Mouse (Mus musculus) cerebellum, adult 2 months (tissue): ENCODE data around the gene Mmp15. TPM values are rescaled to one million over a fixed set of nuclear protein-coding genes. Genes with fewer than 3 reads are reported as not detected.

Source experiments
- DNase-seq, 2 experiments: peaks; one replicate each; pipeline ENCODE4 v3.0.0; 2021
- H3K27ac ChIP-seq: fragments of 200-500 bp; 2 replicates; pipeline ENCODE4 v1.5.1; 2012; ENCODE audit warnings: low read length, control low read depth, inconsistent platforms; ENCODE audit not compliant: insufficient read depth
- H3K27me3 ChIP-seq: fragments of 200-500 bp; 2 replicates; pipeline ENCODE4 v1.6.1; 2012; ENCODE audit warnings: inconsistent platforms, mild to moderate bottlenecking, low read length, moderate library complexity; ENCODE audit not compliant: control insufficient read depth, insufficient read depth
- H3K4me1 ChIP-seq: fragments of 200-500 bp; 2 replicates; pipeline ENCODE4 v1.6.1; 2011; ENCODE audit warnings: low read length; ENCODE audit not compliant: control insufficient read depth, insufficient read depth
- H3K4me3 ChIP-seq: fragments of 200-500 bp; replicated peaks from 2 replicates; pipeline ENCODE3; 2011; ENCODE audit warnings: mild to moderate bottlenecking, low read depth, low read length, control low read depth; ENCODE audit not compliant: insufficient read depth
- CTCF ChIP-seq: fragments of 200-500 bp; IDR thresholded peaks from 2 replicates; pipeline ENCODE4 v1.5.1; 2011; ENCODE audit warnings: low read depth, mild to moderate bottlenecking, control low read depth, low read length, moderate library complexity, borderline replicate concordance; ENCODE audit not compliant: insufficient read depth
- POLR2A ChIP-seq: fragments of 200-500 bp; IDR thresholded peaks from 2 replicates; pipeline ENCODE4 v1.6.1; 2011; ENCODE audit warnings: low read length, control low read depth, borderline replicate concordance; ENCODE audit not compliant: insufficient read depth
- WGBS: fragments of 180-500 bp; shearing (Covaris S2); methylation state at CpG from one replicate; pipeline ENCODE4 v1.1.7; 2018; 5-methylcytosine and 5-hydroxymethylcytosine counted together
- polyA plus RNA-seq: library from polyadenylated mRNA; depleted of rRNA; stranded (reverse); fragments of >200 nt; gene quantifications from 2 replicates; pipeline ENCODE4 v1.2.3, GENCODE M21; 2012

Gene Mmp15
- polyA plus RNA-seq, 1 experiment: 12.1 TPM

DNA sequence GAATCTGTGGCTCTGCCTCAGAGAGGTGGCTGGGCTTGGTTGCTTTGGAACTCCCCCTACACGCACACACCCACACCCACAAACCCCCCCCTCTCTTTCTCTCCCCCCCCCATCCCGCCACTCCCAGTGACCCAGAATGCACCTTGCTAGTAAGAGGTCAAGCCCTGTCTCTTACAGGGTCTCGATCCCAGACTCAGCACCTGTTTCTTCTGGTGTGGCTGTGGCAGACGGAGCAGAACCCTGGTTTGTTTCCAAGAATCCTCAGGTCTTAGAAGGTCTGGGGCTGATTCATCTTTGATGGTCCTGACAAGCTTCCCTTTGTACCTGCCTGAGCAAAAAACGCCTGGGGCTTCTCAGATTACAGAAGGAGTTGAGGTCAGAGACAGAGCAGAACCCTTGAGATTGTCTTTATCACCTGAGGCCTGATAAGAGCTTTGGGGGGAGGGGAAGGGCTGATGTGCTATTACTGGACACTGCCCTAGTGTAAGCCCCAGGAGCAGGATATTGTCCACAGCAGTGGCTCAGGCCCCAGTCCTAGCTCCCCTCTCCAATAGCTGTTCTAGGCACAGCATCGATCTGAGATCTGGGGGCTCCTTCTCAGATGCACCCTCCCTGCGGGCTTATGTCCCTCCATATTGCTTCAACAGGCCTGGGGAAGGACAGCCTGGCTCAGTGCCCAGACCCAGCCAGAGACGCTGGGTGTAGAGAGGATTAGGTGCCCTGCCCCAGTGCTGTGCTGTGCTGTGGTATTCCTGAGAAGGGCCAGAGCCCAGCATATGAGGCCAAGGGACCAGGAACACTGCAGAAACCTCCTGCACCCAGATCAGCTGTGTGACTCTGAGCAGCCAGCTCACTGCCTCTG, 6.7 kb downstream of the Mmp15 start:
- DNase-seq: no peak
- Histone ChIP-seq H3K27me3 (no peaks in the 10 kb centered on the region), H3K4me3 (no peak overlapping the region), H3K4me1 (no peaks in the 10 kb centered on the region; the same call in 1 of the 2 replicates), H3K27ac (no peak overlapping the region)
- WGBS: 46% methylated on average over 8 of the region's 8 CpGs
- TF ChIP-seq POLR2A (no peak), CTCF (no peak)

DNA sequence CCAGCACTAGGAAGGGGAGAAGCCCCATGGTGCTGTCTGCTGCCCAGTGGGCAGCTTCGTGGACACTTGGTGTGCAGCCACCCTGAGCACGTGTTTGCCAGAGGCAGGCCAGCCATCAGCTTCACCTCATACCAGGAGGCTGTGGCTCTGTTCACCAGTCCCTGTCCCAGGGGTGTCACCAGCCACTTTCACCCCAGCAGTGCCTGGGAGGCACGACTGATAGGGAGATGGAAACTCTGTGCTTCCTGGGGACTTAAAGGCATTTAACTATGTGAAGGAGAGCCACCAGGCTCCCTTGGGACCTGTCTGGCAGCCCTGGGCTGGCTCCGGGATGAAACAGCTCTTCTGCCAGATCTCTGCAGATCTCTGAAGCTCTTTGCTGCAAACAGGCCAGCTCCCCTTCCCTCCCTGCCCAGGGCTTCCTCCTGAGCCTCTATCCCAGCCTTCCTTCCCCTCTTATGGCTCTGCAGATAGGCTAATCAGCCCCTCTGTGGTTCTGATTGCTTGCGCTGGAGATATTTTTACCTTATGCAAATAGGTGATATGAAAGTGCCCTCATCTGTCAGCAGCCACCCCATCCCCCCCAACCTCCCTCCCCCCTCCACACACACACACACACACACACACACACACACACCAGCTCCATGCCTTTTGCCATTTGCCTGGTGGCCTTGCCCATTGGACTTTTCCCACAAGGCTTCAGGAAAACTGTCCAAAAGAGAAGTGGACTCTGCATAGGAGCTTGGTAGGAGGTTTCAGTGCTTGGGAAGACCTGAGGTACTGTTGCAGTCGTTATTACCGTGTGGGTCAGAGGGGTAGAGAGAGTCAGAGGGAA, 8.3 kb downstream of the Mmp15 start:
- 25% methylated on average over 7 of the region's 7 CpGs for WGBS
- Histone ChIP-seq H3K4me1 (no peaks in the 10 kb centered on the region; the same call in 1 of the 2 replicates), H3K27me3 (no peaks in the 10 kb centered on the region), H3K4me3 (no peak overlapping the region), H3K27ac (no peak overlapping the region)
- TF ChIP-seq POLR2A (no peak), CTCF (no peak)
- DNase-seq: no peak

GRCm38 (mm10) chr8:95361016-95361341, 8.9 kb downstream of the Mmp15 start:
- H3K4me1 ChIP-seq: no peaks in the 10 kb centered on the region; the same call in 1 of the 2 replicates
- no peak overlapping the region for H3K4me3 ChIP-seq
- 71% methylated on average over 3 of the region's 3 CpGs for WGBS
- H3K27me3 ChIP-seq: no peaks in the 10 kb centered on the region
- TF ChIP-seq CTCF: no peak
- no peak for TF ChIP-seq POLR2A
- no peak for DNase-seq
- no peak overlapping the region for H3K27ac ChIP-seq

DNA sequence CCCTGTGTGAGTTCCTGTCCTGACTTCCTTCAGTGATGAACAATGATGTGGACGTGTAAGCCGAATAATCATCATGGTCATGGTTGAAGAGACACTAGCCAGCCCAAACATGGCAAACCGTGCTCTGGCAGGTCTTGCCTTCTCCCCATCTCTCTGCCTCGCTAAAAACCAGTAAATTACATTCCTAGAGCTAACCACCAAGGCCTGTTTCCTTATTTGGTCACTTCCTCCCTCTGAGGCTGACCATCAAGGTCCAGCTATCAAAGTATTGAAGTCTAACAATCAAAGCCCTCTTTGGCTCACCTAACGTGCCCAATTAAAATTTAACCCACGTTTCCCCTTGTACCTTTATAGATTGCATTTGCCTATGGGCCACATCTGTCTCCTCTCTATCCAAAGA, 10.2 kb downstream of the Mmp15 start:
- WGBS: 79% methylated on average over 6 of the region's 6 CpGs
- Histone ChIP-seq H3K4me1 (no peaks in the 10 kb centered on the region; the same call in 1 of the 2 replicates), H3K27ac (no peak overlapping the region), H3K4me3 (no peak overlapping the region), H3K27me3 (no peaks in the 10 kb centered on the region)
- DNase-seq: no peak
- TF ChIP-seq POLR2A (no peak), CTCF (no peak)

DNA sequence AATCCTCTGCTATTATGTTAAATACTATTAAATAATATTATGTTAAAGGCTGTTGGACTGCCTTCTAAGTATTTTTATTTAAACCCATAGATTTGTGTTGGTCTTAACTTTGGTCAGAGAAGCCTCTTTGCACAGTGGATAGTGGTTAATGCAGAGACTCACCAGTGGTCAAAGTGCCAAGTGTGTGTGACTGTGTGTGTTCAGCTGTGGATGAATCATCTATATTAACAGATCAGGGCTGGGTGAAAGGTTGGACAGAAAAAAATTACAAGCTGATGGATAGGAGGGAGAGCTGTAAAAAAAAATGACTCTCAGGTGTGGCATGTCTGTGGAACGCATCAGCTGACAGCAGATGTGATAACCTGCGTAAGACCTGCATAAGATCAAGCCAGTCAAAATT, 11.8 kb downstream of the Mmp15 start:
- 98% methylated on average over 2 of the region's 2 CpGs for WGBS
- no peaks in the 10 kb centered on the region for H3K27me3 ChIP-seq
- H3K4me3 ChIP-seq: no peak overlapping the region
- TF ChIP-seq CTCF (no peak), POLR2A (no peak)
- DNase-seq: no peak
- H3K4me1 ChIP-seq: no peaks in the 10 kb centered on the region; the same call in 1 of the 2 replicates
- no peak overlapping the region for H3K27ac ChIP-seq

DNA sequence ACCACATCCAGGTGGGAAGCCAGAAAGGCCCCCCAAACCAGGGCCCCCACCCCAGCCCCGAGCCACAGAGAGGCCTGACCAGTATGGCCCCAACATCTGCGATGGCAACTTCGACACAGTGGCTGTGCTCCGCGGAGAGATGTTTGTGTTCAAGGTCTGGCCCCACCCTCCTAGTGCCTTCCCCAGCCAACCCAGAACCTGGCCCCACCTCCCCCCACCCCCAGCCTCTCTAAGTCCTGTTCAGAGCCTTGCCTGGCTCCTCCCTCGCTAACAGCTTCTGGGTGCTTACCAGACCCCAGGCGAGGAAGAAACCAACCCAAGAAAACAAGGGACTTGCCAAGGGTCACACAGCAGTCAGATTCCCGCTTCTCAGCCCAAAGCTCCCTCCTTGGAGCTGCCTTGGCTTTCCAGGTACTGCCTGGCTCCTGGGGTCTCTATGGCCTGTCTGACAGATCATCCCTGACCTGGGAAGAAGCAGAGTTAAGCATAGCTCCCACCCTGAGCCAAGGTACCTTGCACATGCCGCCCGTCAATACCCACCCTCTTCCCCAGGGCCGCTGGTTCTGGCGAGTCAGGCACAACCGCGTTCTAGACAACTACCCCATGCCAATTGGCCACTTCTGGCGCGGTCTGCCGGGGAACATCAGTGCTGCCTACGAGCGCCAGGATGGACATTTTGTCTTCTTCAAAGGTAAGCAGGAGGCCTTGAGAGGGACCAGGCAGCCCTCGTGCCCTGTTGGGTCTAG, 17.7 kb downstream of the Mmp15 start:
- WGBS: 58% methylated on average over 20 of the region's 20 CpGs

GRCm38 (mm10) chr8:95373389-95374002, 21.4 kb downstream of the Mmp15 start:
- no peak overlapping the region for H3K27ac ChIP-seq
- no peaks in the 10 kb centered on the region for H3K27me3 ChIP-seq
- H3K4me3 ChIP-seq: no peak overlapping the region
- DNase-seq: no peak
- 71% methylated on average over 12 of the region's 12 CpGs for WGBS
- TF ChIP-seq CTCF: no peak
- no peak for TF ChIP-seq POLR2A
- H3K4me1 ChIP-seq: no peaks in the 10 kb centered on the region; the same call in 1 of the 2 replicates

More for the DNA sequence above, 17.7 kb downstream of the Mmp15 start:
- no peak for TF ChIP-seq CTCF
- no peak for TF ChIP-seq POLR2A
- no peak overlapping the region for H3K27ac ChIP-seq
- H3K27me3 ChIP-seq: no peaks in the 10 kb centered on the region
- no peak for DNase-seq
- no peak overlapping the region for H3K4me3 ChIP-seq
- H3K4me1 ChIP-seq: no peaks in the 10 kb centered on the region
